Mouse (Mus musculus) kidney, postnatal 36 days (tissue): ENCODE data around the gene Mab21l2.

Source experiments
- DNase-seq, 2 experiments: peaks; one replicate each; pipeline ENCODE4 v3.0.0; 2021 to 2022; ENCODE audit warnings: mixed read lengths in 2 of 2

Gene Mab21l2

GRCm38 (mm10) chr3:86538645-86539554 is 9.5 kb downstream of the Mab21l2 start:
- peak in 1 of 2 experiments; percentile 14 for DNase-seq

- no peak for DNase-seq
Observed at GRCm38 (mm10) chr3:86536751-86537150, 11.7 kb downstream of the Mab21l2 start.

- no peak for DNase-seq
Observed at GRCm38 (mm10) chr3:86531531-86532269, 16.7 kb downstream of the Mab21l2 start.

GRCm38 (mm10) chr3:86522880-86523505 is 25.4 kb downstream of the Mab21l2 start:
- DNase-seq = no peak

- DNase-seq = no peak
Observed at GRCm38 (mm10) chr3:86518506-86519109, 29.8 kb downstream of the Mab21l2 start.

GRCm38 (mm10) chr3:86500586-86500985 is 47.8 kb downstream of the Mab21l2 start:
- DNase-seq = peak; percentile 19 to 38
